Mouse (Mus musculus): Measurements from ENCODE around the gene Clec11a.

Gene Clec11a

GRCm38 (mm10) chr7:44276461-44277249, 30.0 kb downstream of the Clec11a start:
- DNase-seq, result no peak

GRCm38 (mm10) chr7:44275546-44275945, 31.2 kb downstream of the Clec11a start:
- no peak for DNase-seq

- no peak for DNase-seq
These were observed 32.6 kb downstream of the Clec11a start for GRCm38 (mm10) chr7:44274096-44274495.

- DNase-seq, result no peak
These were observed 33.3 kb downstream of the Clec11a start for GRCm38 (mm10) chr7:44273446-44273845.

- DNase-seq, result no peak
These were observed 34.2 kb downstream of the Clec11a start for GRCm38 (mm10) chr7:44272546-44272945.

GRCm38 (mm10) chr7:44271309-44271708, 35.4 kb downstream of the Clec11a start:
- no peak for DNase-seq

GRCm38 (mm10) chr7:44269397-44269796, 37.3 kb downstream of the Clec11a start:
- no peak for DNase-seq

GRCm38 (mm10) chr7:44268117-44268516, 38.6 kb downstream of the Clec11a start:
- DNase-seq, result no peak

- peak; percentile 99 for DNase-seq
These were observed 43.7 kb downstream of the Clec11a start for GRCm38 (mm10) chr7:44262791-44263643.

GRCm38 (mm10) chr7:44261147-44261546, 45.6 kb downstream of the Clec11a start, which contains the start of gene Gm15517:
Gene Gm15517 (plus strand): TSS chr7:44261447.
- no peak for DNase-seq

- DNase-seq, result no peak
These were observed 46.3 kb downstream of the Clec11a start for GRCm38 (mm10) chr7:44260410-44260809.

- DNase-seq, result no peak
These were observed 49.4 kb downstream of the Clec11a start, which contains the start of gene Acp4 for GRCm38 (mm10) chr7:44257278-44257677. Gene Acp4 (minus strand): TSS chr7:44257378.

- DNase-seq, result no peak
These were observed 51.8 kb downstream of the Clec11a start for GRCm38 (mm10) chr7:44254930-44255329.

GRCm38 (mm10) chr7:44253023-44253616, 53.6 kb downstream of the Clec11a start:
- no peak for DNase-seq

Data from cerebellum, adult 9-10 months (tissue).